Mouse (Mus musculus): ENCODE measurements around the gene Syt8.

The Syt8 gene

GRCm38 (mm10) chr7:142408686-142409085 lies 26.0 kb upstream of the Syt8 start:
- DNase-seq (ENCODE audit: low read depth, low spot score): no peak

- no peak for DNase-seq (ENCODE audit: low read depth, low spot score)
Measured at GRCm38 (mm10) chr7:142409603-142410002, 25.0 kb upstream of the Syt8 start.

DNA sequence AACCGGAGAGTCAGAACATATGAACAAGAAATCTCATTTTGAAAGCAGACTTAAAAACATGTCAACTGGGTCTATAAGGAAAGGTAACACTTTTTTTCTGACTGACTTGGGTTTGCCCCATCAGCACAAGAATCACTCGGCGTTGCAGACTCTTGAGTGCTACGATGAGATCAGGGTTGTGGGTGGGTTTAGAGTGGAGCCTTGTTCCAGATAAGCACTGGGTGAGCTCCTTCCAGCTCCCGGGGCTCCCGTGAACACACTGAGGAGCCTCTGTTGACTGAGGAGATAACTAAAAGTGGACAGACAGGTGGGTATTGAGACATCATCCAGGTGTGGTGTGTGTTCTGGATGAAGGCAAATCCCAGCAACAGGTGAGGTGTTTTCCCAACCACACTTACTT lies 21.4 kb upstream of the Syt8 start:
- DNase-seq (ENCODE audit: low read depth, low spot score): no peak

GRCm38 (mm10) chr7:142415314-142415713 lies 19.3 kb upstream of the Syt8 start:
- DNase-seq (ENCODE audit: low read depth, low spot score): no peak

GRCm38 (mm10) chr7:142416225-142416624 lies 18.4 kb upstream of the Syt8 start:
- DNase-seq (ENCODE audit: low read depth, low spot score): no peak

GRCm38 (mm10) chr7:142418027-142418426 lies 16.6 kb upstream of the Syt8 start:
- no peak for DNase-seq (ENCODE audit: low read depth, low spot score)

GRCm38 (mm10) chr7:142418679-142419078 lies 16.0 kb upstream of the Syt8 start:
- DNase-seq (ENCODE audit: low read depth, low spot score): no peak

GRCm38 (mm10) chr7:142419887-142420286 lies 14.8 kb upstream of the Syt8 start:
- no peak for DNase-seq (ENCODE audit: low read depth, low spot score)

- DNase-seq (ENCODE audit: low read depth, low spot score): no peak
Measured at GRCm38 (mm10) chr7:142421826-142422225, 12.8 kb upstream of the Syt8 start.

- DNase-seq (ENCODE audit: low read depth, low spot score): no peak
Measured at GRCm38 (mm10) chr7:142425641-142426213, 8.9 kb upstream of the Syt8 start.

GRCm38 (mm10) chr7:142428213-142428612 lies 6.4 kb upstream of the Syt8 start:
- DNase-seq (ENCODE audit: low read depth, low spot score): no peak

- DNase-seq (ENCODE audit: low read depth, low spot score): no peak
Measured at GRCm38 (mm10) chr7:142430160-142430678, 4.4 kb upstream of the Syt8 start.

DNA sequence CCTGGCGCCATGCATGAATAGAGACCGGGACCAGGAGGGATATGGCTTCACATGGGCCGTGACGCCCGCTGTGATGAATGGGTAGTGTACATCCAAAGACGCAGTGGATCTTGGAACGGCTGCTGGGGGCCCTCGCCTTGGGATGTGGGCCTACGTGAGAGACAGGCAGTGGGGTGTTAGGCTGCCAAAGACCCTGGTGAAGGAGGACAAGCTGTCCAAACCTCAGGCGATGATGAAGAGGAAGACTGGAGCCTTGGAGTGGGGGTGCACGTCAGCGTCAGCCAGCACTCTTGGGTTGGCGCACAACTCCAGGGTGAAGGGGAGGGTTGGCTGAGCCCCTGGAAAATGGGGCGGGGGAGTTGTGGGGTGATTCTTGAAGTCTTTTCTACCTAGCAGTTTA lies 3.5 kb upstream of the Syt8 start:
- DNase-seq (ENCODE audit: low read depth, low spot score): no peak

DNA sequence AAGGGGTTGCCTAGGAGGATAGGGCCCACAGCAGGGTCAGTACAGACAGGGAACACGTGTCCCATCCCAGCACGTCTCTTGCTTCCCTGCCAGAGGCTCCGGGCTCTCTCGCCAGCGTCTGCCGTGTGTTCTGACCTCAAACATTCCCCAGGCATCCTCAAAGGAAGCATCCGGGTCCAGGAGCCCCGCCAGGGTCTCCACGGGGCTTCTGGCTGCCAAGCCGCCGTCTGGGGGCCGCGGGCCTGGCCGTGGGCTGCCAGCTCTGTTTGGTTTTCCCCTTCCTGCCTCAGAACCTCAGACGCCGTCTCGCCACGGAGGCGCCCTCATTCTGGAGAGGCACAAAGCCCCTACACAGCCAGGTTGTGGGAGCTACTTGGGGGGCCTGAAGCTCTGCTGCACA lies 1.0 kb upstream of the Syt8 start:
- no peak for DNase-seq (ENCODE audit: low read depth, low spot score)

GRCm38 (mm10) chr7:142435524-142435923 lies 874 bp downstream of the Syt8 start:
- no peak for DNase-seq (ENCODE audit: low read depth, low spot score)

- no peak for DNase-seq (ENCODE audit: low read depth, low spot score)
Measured at GRCm38 (mm10) chr7:142437324-142437723, 2.7 kb downstream of the Syt8 start.

GRCm38 (mm10) chr7:142439966-142440365 lies 5.3 kb downstream of the Syt8 start:
- no peak for DNase-seq (ENCODE audit: low read depth, low spot score)

GRCm38 (mm10) chr7:142440657-142441114 lies 6.0 kb downstream of the Syt8 start:
- no peak for DNase-seq (ENCODE audit: low read depth, low spot score)

DNA sequence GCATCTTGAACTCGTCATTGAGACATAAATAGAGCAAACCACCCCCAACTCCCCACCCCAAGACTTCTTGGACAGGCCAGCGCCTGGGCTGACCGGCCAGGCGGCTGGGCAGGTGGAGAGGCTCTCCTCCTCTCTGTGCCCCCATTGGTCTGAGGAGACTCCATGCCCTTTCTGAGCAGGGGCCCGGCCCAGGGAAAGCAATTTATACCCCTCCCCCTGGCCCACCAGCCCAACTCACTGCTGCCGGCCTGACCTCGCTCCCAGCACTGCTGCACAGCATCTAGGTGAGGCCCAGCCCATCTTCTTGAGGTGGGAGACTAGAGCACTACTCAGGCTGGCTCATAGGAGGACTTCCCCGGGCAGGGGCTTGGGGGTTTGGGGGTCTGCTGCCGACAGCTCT lies 6.9 kb downstream of the Syt8 start, which contains the start of gene Tnni2:
Tnni2 (plus strand) TSS at position 224 of the 400 bp plus-strand sequence.
- no peak for DNase-seq (ENCODE audit: low read depth, low spot score)

- no peak for DNase-seq (ENCODE audit: low read depth, low spot score)
Measured at GRCm38 (mm10) chr7:142442081-142442907, 7.6 kb downstream of the Syt8 start.

GRCm38 (mm10) chr7:142442908-142443420 lies 8.3 kb downstream of the Syt8 start:
- DNase-seq (ENCODE audit: low read depth, low spot score): no peak

DNA sequence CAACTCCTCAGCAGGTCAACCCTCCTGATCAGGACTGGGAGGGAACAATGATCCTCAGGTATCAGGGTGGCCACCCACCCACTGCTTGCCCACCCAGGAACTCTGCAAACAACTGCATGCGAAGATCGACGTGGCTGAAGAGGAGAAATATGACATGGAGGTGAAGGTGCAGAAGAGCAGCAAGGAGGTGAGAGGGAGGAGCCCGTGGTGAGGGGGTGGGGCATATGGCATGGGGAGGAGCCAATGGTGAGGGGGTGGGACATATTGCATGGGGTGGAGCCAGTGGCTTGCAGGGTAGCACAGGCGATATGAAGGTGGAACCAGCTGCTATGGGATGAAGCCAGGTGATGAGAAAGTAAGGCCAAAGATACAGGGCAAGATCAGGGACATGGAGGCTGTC lies 8.8 kb downstream of the Syt8 start:
- no peak for DNase-seq (ENCODE audit: low read depth, low spot score)

DNA sequence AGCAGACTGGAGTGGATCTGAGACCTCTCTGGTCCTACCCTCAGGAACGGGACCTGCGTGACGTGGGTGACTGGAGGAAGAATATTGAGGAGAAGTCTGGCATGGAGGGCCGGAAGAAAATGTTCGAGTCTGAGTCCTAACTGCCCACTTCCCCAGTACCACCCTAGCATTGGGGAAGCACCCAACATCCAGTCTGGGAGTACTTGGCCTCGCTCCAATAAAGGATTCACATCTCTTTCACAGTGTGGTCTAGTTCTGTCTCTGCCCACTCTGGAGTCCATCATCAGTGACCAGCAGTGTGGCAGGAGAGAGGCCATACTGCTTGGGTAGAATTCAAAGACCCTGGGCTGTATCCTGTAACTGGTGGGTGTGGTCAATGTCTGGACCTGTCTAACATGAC lies 9.5 kb downstream of the Syt8 start:
- DNase-seq (ENCODE audit: low read depth, low spot score): no peak
